Mouse (Mus musculus) lung, postnatal 14 days (tissue): ENCODE results near the gene Krt79.

Source experiments
- DNase-seq: peaks from one replicate; pipeline ENCODE4 v3.0.0; 2021

The Krt79 gene

GRCm38 (mm10) chr15:101929666-101930065 lies 10.5 kb downstream of the Krt79 start:
- peak; percentile 28 for DNase-seq

DNA sequence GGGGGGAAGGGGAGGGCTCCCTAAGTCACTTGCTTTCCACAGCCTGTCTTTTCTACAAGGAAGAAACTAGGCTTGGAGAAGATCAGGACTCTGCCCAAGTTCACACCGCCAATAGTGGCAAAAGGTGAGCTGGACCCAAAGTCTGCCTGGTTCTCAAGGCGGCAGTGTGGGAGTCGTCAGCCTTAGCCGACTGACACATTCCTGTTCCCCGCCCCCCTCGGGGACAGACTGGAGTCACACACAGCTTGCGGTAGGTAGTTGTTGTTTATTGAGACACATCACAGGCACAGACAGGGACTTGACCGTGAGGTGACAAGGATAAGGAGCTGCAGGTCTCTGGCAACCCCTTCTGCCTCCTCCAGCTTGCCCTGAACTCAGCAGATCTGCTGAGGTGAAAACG lies 11.0 kb downstream of the Krt79 start:
- DNase-seq = no peak

GRCm38 (mm10) chr15:101927340-101928080 lies 12.6 kb downstream of the Krt79 start:
- DNase-seq = no peak

DNA sequence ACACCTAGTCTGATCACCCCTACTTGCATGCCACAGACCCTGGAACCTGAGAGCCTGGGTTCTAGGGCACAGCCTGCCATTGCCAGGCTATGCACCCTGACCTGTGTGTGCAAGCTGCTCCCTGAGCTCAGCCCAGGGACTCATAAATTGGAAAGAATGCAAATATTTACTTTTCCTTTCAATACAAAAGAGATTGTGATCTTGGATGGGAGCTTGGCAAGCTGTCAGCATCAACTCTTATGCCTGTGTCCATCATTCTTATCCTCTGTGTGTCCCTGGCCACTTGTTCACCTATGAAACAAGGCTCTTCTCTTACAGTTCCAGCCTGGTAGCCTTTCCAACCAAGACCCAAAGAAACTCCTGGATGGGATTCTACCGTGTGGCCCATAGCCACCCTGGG lies 15.1 kb downstream of the Krt79 start:
- DNase-seq = no peak

- DNase-seq = no peak
Observed at GRCm38 (mm10) chr15:101924635-101925034, 15.5 kb downstream of the Krt79 start, which contains the start of gene Krt4. TSS of gene Krt4 (minus strand) at chr15:101924735.

GRCm38 (mm10) chr15:101922296-101922695 lies 17.8 kb downstream of the Krt79 start:
- DNase-seq = no peak

DNA sequence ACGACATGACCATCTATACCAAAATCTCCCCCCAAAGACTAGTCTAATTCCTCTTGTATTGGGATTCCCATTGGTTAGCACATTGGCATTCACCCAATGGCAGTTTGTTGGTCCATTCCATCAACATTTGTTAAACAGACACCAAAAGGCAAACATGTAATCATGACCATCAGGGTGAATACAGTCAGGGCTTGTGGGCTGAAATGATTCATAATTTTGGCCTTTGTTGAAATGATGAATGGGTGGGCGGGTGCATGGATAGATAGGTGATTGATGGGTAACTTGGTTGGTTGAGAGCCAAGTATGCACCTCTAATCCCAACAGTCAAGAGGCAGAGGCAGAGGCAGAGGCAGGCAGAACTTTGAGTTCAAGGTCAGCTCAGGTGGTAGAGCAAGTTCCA lies 24.1 kb downstream of the Krt79 start:
- no peak for DNase-seq

DNA sequence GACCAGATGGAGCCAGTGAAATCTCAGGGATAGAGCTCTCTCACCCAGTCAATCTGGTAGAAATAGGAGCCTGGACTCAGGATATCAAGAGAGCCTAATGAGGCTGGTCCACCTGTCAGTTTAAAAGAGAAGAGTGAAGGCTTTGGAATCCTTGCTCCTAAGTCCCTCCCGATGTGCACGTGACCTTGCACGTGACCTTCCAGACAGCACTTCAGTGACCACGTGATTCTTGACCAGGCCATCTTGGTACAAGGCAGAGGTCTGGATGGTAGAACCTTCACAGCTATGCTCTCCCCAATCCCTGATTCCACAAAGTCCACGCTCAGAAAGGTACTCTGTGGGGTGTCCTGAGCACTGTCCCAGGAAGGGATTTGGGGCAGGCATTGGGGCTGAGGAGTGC lies 35.3 kb downstream of the Krt79 start:
- no peak for DNase-seq

- no peak for DNase-seq
Observed at GRCm38 (mm10) chr15:101902171-101903149, 37.7 kb downstream of the Krt79 start.

DNA sequence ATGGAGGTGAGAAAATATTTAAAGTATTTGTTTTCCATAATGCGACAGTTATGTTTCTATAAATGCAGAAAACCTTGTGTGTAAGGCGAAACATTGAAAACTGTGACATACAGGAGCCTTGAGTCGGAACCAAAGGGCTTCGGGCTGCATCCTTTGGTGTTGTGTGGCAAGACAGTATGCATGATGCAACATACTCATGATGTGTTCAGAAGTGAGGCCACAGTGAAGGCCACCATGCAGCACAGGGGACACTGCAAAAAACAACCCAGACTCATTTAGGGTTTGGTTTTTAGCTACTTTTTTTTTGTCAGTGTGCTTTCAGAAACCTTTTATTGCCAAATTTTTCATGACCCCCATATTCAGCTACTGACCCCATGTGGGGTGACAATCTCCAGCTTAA lies 44.9 kb downstream of the Krt79 start:
- no peak for DNase-seq

- DNase-seq = no peak
Observed at GRCm38 (mm10) chr15:101892820-101893219, 47.3 kb downstream of the Krt79 start, which contains the start of gene Krt76. TSS of gene Krt76 (minus strand) at chr15:101892920.

GRCm38 (mm10) chr15:101879776-101880175 lies 60.3 kb downstream of the Krt79 start:
- peak; percentile 11 for DNase-seq
